Mouse (Mus musculus) ovary, adult 18-20 months (tissue): ENCODE measurements around the gene Tep1.
A peak's percentile ranks its signal among the peaks of the same experiment; 100 is the strongest.
"Not testable (repeated sequence)": the region's sequence is repeated elsewhere in the genome, so short reads cannot be mapped to it uniquely, and the experiment has no call there.

ENCODE experiments used
- DNase-seq: peaks from one replicate; pipeline ENCODE4 v3.0.0; 2022; ENCODE audit warnings: low spot score, mixed read lengths

The Tep1 gene

GRCm38 (mm10) chr14:50868211-50868610 is 2.1 kb downstream of the Tep1 start:
- no peak for DNase-seq

GRCm38 (mm10) chr14:50866966-50867365 is 3.4 kb downstream of the Tep1 start:
- DNase-seq = no peak

- DNase-seq = not testable (repeated sequence)
Measured at GRCm38 (mm10) chr14:50865005-50865404, 5.4 kb downstream of the Tep1 start.

GRCm38 (mm10) chr14:50862641-50863040 is 7.7 kb downstream of the Tep1 start:
- no peak for DNase-seq

- DNase-seq = no peak
Measured at GRCm38 (mm10) chr14:50855788-50856187, 14.6 kb downstream of the Tep1 start.

GRCm38 (mm10) chr14:50837236-50837635 is 33.1 kb downstream of the Tep1 start:
- DNase-seq = no peak

GRCm38 (mm10) chr14:50834435-50834834 is 35.9 kb downstream of the Tep1 start:
- DNase-seq = no peak

- no peak for DNase-seq
Measured at GRCm38 (mm10) chr14:50833964-50834363, 36.4 kb downstream of the Tep1 start.

GRCm38 (mm10) chr14:50829878-50830277 is 40.5 kb downstream of the Tep1 start:
- DNase-seq = no peak

- DNase-seq = no peak
Measured at GRCm38 (mm10) chr14:50826579-50826978, 43.8 kb downstream of the Tep1 start.

GRCm38 (mm10) chr14:50824219-50824618 is 46.1 kb downstream of the Tep1 start:
- DNase-seq = no peak

- DNase-seq = no peak
Measured at GRCm38 (mm10) chr14:50823240-50823639, 47.1 kb downstream of the Tep1 start.

- DNase-seq = no peak
Measured at GRCm38 (mm10) chr14:50813060-50813459, 57.3 kb downstream of the Tep1 start.

GRCm38 (mm10) chr14:50807487-50808072 is 62.8 kb downstream of the Tep1 start, which contains the start of the genes Ccnb1ip1 and Parp2:
Gene Ccnb1ip1 (minus strand): TSS chr14:50807732.
Gene Parp2 (plus strand): TSS chr14:50807841.
- peak; percentile 97 for DNase-seq

GRCm38 (mm10) chr14:50806469-50806868 is 63.9 kb downstream of the Tep1 start:
- not testable (repeated sequence) for DNase-seq

GRCm38 (mm10) chr14:50804683-50805082 is 65.7 kb downstream of the Tep1 start:
- DNase-seq = no peak

GRCm38 (mm10) chr14:50802843-50803562 is 67.4 kb downstream of the Tep1 start:
- no peak for DNase-seq

GRCm38 (mm10) chr14:50802441-50802840 is 67.9 kb downstream of the Tep1 start:
- no peak for DNase-seq

- DNase-seq = no peak
Measured at GRCm38 (mm10) chr14:50799502-50800259, 70.7 kb downstream of the Tep1 start.

GRCm38 (mm10) chr14:50798512-50798911 is 71.8 kb downstream of the Tep1 start:
- no peak for DNase-seq

- no peak for DNase-seq
Measured at GRCm38 (mm10) chr14:50796464-50796863, 73.9 kb downstream of the Tep1 start.

GRCm38 (mm10) chr14:50795965-50796364 is 74.4 kb downstream of the Tep1 start:
- no peak for DNase-seq
